Mouse (Mus musculus) spleen, adult 2 months (tissue): ENCODE measurements around the gene Fam131a. TPM values are rescaled to one million over a fixed set of nuclear protein-coding genes. Genes with fewer than 3 reads are reported as not detected.

Experiments
- DNase-seq, 2 experiments: peaks; one replicate each; pipeline versions ENCODE4 v3.0.0 to v3.0.0-alpha.2; 2012 to 2021; ENCODE audit warnings: low spot score in 2 of 2, low read depth in 1 of 2
- H3K27ac ChIP-seq: fragments of 200-500 bp; 2 replicates; pipeline ENCODE4 v1.5.1; 2012; ENCODE audit warnings: low read length, inconsistent platforms; ENCODE audit not compliant: insufficient read depth
- H3K27me3 ChIP-seq: fragments of 200-500 bp; 2 replicates; pipeline ENCODE4 v1.6.1; 2012; ENCODE audit warnings: mild to moderate bottlenecking, moderate library complexity, low read length, inconsistent platforms; ENCODE audit not compliant: control insufficient read depth, insufficient read depth
- H3K36me3 ChIP-seq: fragments of 200-500 bp; 2 replicates; pipeline ENCODE4 v1.6.1; 2012; ENCODE audit warnings: mild to moderate bottlenecking, low read length, inconsistent platforms; ENCODE audit not compliant: control insufficient read depth, insufficient read depth
- H3K4me1 ChIP-seq: fragments of 200-500 bp; 2 replicates; pipeline ENCODE4 v1.6.1; 2011; ENCODE audit warnings: inconsistent platforms; ENCODE audit not compliant: control insufficient read depth, insufficient read depth, insufficient read length
- H3K4me3 ChIP-seq: fragments of 200-500 bp; 2 replicates; pipeline ENCODE4 v1.5.1; 2011; ENCODE audit warnings: mild to moderate bottlenecking, inconsistent platforms; ENCODE audit not compliant: insufficient read depth, insufficient read length; ENCODE audit errors: extremely low read depth
- CTCF ChIP-seq: fragments of 200-500 bp; IDR thresholded peaks from 2 replicates; pipeline ENCODE4 v1.5.1; 2011; ENCODE audit warnings: mild to moderate bottlenecking, inconsistent platforms; ENCODE audit not compliant: insufficient read depth, insufficient read length, insufficient replicate concordance; ENCODE audit errors: extremely low read depth
- POLR2A ChIP-seq: fragments of 200-500 bp; IDR thresholded peaks from 2 replicates; pipeline ENCODE4 v1.6.1; 2011; ENCODE audit warnings: low read depth, low read length, inconsistent platforms
- WGBS: fragments of 180-500 bp; shearing (Covaris S2); methylation state at CpG from one replicate; pipeline ENCODE4 v1.1.7; 2018; 5-methylcytosine and 5-hydroxymethylcytosine counted together
- polyA plus RNA-seq: library from polyadenylated mRNA; depleted of rRNA; stranded (reverse); fragments of >200 nt; gene quantifications from 2 replicates; pipeline ENCODE4 v1.2.3, GENCODE M21; 2012

Fam131a gene
- polyA plus RNA-seq, 1 experiment, result 5.9 TPM

DNA sequence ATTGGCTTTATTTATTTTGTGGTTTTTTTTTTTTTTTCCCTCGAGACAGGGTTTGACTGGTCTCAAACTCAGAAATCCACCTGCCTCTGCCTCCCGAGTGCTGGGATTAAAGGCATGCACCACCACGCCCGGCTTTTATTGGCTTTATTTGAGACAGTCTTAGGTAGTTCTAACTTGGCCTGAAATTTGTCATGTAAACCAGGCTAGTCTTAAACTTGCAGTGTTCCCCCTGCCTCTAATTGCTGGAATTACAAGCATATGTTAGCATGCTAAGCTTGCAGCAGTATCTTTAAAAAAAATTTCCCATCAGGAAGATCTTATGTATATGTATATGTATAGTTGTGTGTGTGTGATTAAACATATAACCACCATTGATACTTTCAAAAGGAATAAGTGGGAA is 16.3 kb upstream of the Fam131a start:
- TF ChIP-seq POLR2A (no peak), CTCF (no peak)
- no peak for DNase-seq
- WGBS, result 77% methylated on average over 4 of the region's 4 CpGs
- H3K4me1 ChIP-seq, result peaks cover 8% of the 10 kb centered on the region; the same call in 1 of the 2 replicates
- H3K27me3 ChIP-seq, result no peaks in the 10 kb centered on the region; the same call in 1 of the 2 replicates
- no peak overlapping the region for H3K4me3 ChIP-seq
- no peak overlapping the region for H3K27ac ChIP-seq
- H3K36me3 ChIP-seq, result peaks cover 42% of the 10 kb centered on the region

DNA sequence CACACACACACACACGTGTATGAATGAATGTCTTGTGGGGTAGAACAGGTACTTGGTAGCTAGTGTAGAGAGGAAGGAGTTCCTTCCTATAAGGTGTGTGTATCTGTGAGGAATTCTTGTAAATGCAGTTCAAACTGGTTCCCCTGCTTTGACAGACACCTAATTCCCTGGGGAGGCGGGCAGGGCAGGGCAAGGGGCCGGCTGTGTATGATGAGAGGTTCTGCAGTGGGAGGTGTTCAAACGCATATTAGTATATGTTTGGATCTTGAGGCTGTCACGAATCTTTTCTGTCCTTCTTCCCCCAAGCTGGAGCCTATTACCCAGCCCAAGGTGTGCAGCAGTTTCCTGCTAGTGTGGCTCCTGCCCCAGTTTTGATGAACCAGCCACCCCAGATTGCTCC is 15.7 kb upstream of the Fam131a start:
- Histone ChIP-seq H3K27me3 (no peaks in the 10 kb centered on the region; the same call in 1 of the 2 replicates), H3K4me1 (peaks cover 5% of the 10 kb centered on the region; the same call in 1 of the 2 replicates), H3K36me3 (peaks cover 48% of the 10 kb centered on the region), H3K4me3 (no peak overlapping the region), H3K27ac (no peak overlapping the region)
- TF ChIP-seq POLR2A (no peak), CTCF (no peak)
- 73% methylated on average over 5 of the region's 5 CpGs for WGBS
- DNase-seq, result no peak

DNA sequence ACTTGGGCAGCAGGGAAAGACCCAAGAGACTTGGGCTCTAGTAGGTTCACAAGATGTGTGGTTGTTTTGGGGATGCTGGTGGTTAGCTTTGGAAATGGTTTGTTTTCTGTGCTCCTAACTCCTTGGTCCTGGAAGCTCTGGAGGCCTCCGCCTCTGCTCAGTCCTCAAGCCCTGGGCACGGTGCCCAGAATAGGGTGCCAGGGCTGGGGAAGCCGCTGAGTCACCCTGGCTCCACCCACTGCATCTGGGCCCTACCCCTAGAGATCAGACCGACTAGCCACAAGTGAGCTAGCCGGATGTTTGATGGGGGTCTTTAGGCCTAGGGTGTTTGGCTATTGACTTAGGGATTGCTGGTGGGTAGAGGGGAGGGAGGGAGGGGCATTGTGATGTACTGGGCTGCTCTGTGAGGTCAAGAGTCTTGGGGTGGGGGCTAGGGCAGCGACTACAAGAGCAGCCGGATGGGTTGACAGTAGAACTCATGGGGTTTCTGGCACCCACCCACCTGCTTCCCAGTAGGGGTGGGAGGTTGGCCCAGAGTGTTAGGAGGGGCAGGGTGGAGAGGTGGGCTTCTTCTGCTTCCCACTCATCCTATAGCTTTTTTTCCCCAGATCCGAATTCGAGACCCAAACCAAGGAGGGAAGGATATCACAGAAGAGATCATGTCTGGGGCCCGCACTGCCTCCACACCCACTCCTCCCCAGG is 14.9 kb upstream of the Fam131a start:
- H3K4me1 ChIP-seq, result peaks cover 5% of the 10 kb centered on the region; the same call in 1 of the 2 replicates
- no peak for TF ChIP-seq POLR2A
- no peak for TF ChIP-seq CTCF
- 59% methylated on average over 10 of the region's 10 CpGs for WGBS
- no peaks in the 10 kb centered on the region for H3K27me3 ChIP-seq
- DNase-seq, result no peak
- no peak overlapping the region for H3K27ac ChIP-seq
- H3K36me3 ChIP-seq, result peaks cover 54% of the 10 kb centered on the region
- no peak overlapping the region for H3K4me3 ChIP-seq

DNA sequence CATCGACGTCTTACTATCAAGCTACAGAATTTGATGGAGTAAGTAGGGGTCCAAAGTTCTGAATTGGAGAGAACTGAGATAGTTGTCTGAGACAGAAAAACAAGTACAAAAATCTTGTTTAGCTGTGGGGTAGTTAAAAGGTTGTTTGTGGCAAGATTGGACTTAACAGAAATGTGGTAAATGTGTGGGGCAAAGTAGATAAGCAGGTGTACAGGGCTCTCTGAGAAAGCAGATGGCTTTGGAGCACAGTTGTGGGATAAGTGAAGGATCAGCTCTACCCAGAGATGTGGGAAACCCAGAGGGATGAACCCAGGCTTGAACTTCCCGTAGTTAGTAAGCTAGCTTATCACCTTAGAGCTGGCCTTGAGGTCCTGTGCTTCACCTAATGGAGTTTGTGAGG is 2.3 kb upstream of the Fam131a start:
- Histone ChIP-seq H3K27me3 (peaks cover 8% of the 10 kb centered on the region), H3K36me3 (peaks cover 41% of the 10 kb centered on the region), H3K27ac (no peak overlapping the region), H3K4me1 (no peaks in the 10 kb centered on the region), H3K4me3 (no peak overlapping the region)
- 75% methylated on average over 3 of the region's 3 CpGs for WGBS
- DNase-seq, result no peak
- TF ChIP-seq POLR2A (no peak), CTCF (no peak)

DNA sequence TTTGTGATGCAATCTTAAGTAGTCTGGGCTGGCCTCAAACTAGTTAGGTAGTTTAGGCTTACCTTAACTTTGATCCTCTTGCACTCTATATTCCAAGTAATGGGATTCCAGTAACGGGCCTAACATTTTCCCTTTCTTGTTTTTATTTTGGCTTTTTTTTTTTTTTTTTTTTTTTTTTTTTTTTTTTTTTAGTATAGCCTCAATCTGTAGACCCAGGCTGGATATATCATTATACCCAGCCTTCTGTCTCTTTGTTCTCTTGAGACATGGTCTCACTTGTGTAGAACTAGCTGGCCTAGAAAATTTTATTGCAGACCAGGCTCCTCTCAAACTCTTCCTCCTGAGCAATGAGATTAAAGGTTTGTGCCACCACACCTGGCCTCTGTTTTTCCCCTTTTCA is 1.4 kb upstream of the Fam131a start:
- no peak overlapping the region for H3K4me3 ChIP-seq
- H3K27me3 ChIP-seq, result peaks cover 10% of the 10 kb centered on the region
- 0 out of 2 replicates have a peak, but pooled peaks cover 2% of the 10 kb centered on the region for H3K4me1 ChIP-seq
- DNase-seq, result no peak
- H3K27ac ChIP-seq, result no peak overlapping the region
- H3K36me3 ChIP-seq, result peaks cover 32% of the 10 kb centered on the region
- 94% methylated on average over 1 of the region's 1 CpGs for WGBS
- no peak for TF ChIP-seq CTCF
- TF ChIP-seq POLR2A, result no peak

DNA sequence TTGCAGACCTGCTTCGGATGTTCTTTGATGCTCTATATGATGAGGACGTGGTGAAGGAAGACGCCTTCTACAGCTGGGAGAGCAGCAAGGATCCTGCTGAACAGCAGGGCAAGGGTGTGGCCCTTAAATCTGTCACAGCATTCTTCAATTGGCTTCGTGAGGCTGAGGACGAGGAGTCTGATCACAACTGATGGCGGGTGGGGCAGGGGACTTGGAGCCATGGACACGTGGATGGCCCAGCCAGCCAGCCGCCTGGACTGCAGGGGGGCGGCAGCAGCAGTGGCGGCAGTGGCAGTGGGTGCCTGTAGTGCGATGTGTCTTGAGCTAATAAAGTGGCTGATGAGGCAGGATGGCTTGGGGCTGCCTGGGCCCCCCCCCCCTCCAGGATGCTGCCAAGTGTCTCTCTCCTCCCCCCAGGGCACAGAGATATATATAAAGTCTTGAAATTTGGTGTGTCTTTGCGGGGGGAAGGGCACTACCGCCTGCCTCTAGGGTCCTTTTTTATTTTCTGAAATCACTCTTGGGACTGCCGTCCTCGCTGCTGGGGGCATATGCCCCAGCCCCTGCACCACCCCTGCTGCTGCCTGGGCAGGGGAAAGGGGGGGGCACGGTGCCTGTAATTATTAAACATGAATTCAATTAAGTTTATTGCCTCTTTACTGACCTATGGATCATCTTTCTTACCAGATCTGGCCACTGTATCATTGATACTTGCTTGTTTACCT is 638 bp upstream of the Fam131a start:
- WGBS, result 88% methylated on average over 16 of the region's 16 CpGs
- DNase-seq, result no peak
- Histone ChIP-seq H3K36me3 (peaks cover 25% of the 10 kb centered on the region), H3K4me3 (no peak overlapping the region), H3K27ac (no peak overlapping the region), H3K4me1 (0 out of 2 replicates have a peak, but pooled peaks cover 2% of the 10 kb centered on the region), H3K27me3 (peaks cover 10% of the 10 kb centered on the region)
- TF ChIP-seq CTCF, result no peak
- no peak for TF ChIP-seq POLR2A
